In the genomic region with DNA sequence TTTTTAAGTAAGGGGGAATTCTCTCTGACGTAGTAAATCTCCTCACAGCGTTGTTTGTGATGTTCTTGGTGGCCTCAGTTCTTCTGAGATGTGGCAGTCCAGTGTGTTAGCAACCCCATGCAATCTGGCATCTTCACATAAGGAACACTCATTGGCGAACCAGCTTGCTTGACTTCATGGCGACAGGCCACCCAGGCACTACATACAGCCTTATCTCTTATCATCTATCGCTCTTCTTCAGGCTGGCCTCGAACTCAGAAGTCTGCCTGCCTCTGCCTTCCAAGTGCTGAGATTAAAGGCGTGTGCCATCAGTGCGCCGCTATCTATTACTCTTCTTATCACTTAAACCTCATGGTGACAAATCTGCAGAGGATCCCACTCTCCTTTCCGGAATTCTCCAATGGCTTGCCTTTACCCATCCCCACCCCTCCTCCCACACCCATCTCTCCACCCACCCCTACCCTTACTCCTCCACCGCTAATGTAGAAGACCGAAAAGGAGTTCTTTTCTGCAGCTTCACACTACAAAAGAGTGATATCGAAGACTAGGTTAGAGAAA, we compare ENCODE assay signal across 8 mouse cellular contexts. TPM values are rescaled to one million over a fixed set of nuclear protein-coding genes. Genes with fewer than 3 reads are reported as not detected.
A peak's percentile ranks its signal among the peaks of the same experiment; 100 is the strongest.
DNase-seq lines count a peak whose midpoint lies in the region; ATAC-seq and TF ChIP-seq lines count a peak whose summit lies in the region.

A gene (plus strand): TSS at position 508 of the 558 bp plus-strand sequence.

- peaks cover 11% of the 10 kb centered on the region for H3K27me3 ChIP-seq in liver, adult 2 months (ENCODE audit: control insufficient read depth, insufficient read depth, low read length)
- peaks cover 28% of the 10 kb centered on the region for H3K27me3 ChIP-seq in midbrain, embryonic 13.5 days

- no peak for TF ChIP-seq CTCF in liver, adult 2 months (IDR thresholded peaks at IDR 0.05; ENCODE audit: low read depth, low read length)

- peaks cover 6% of the 10 kb centered on the region for H3K4me1 ChIP-seq in liver, adult 2 months (ENCODE audit: control insufficient read depth, insufficient read depth, low read length)
- H3K4me1 ChIP-seq in midbrain, embryonic 13.5 days (replicated peaks): peaks cover 30% of the 10 kb centered on the region

- DNase-seq in liver, adult 2 months (ENCODE audit: extremely low read depth, low read depth, low spot score): no peak
- no peak for DNase-seq in liver
- no peak for DNase-seq in gastrocnemius, postnatal 10 days
- DNase-seq in layer of hippocampus, postnatal 10 days (ENCODE audit: low spot score in 2 of 2): peak in 1 of 2 experiments; percentile 13
- no peak for DNase-seq in frontal cortex, postnatal 25 days (ENCODE audit: low spot score in 2 of 2)
- no peak for DNase-seq in thymus, postnatal 4 days
- DNase-seq in retina, embryonic 14.5 days (ENCODE audit: low spot score): no peak

- no peaks in the 10 kb centered on the region for H3K9me3 ChIP-seq in midbrain, embryonic 13.5 days

- no peak within 1 kb of the TSS for H3K27ac ChIP-seq in liver, adult 2 months (replicated peaks; ENCODE audit: insufficient read depth, low read depth, low read length)
- H3K27ac ChIP-seq in midbrain, embryonic 13.5 days: no peak within 1 kb of the TSS

- peak within 1 kb of the TSS; percentile 54 for H3K4me2 ChIP-seq in midbrain, embryonic 13.5 days (replicated peaks)

- H3K4me3 ChIP-seq in liver, adult 2 months (ENCODE audit: insufficient read depth, low read depth, low read length): peak within 1 kb of the TSS; percentile 18
- peak within 1 kb of the TSS; percentile 32 for H3K4me3 ChIP-seq in midbrain, embryonic 13.5 days (replicated peaks)

- TF ChIP-seq POLR2A in liver, adult 2 months (IDR thresholded peaks at IDR 0.05; ENCODE audit: extremely low read depth, insufficient read depth, low read length): no peak

- no peak within 1 kb of the TSS for H3K9ac ChIP-seq in liver, adult 2 months (ENCODE audit: low read depth, low read length)
- peak within 1 kb of the TSS; percentile 32; the same call in 1 of the 2 replicates for H3K9ac ChIP-seq in midbrain, embryonic 13.5 days (replicated peaks)

- no peaks in the 10 kb centered on the region for H3K79me2 ChIP-seq in liver, adult 2 months (ENCODE audit: control insufficient read depth, insufficient read depth, low read length)

- no peak for ATAC-seq in midbrain, embryonic 13.5 days

- H3K36me3 ChIP-seq in liver, adult 2 months (ENCODE audit: control insufficient read depth, insufficient read depth, low read length): no peaks in the 10 kb centered on the region
- no peaks in the 10 kb centered on the region for H3K36me3 ChIP-seq in midbrain, embryonic 13.5 days

- 50% methylated on average over 13 of the region's 13 CpGs for WGBS in liver, adult 2 months
- WGBS in midbrain, embryonic 13.5 days: 61% methylated on average over 13 of the region's 13 CpGs

RNA-seq across cellular contexts. Expression of the gene that starts here (rescaled TPM):
- total RNA-seq in liver, adult 2 months (2014; rRNA removed): 0.07 and 0.09 TPM in 2 replicates
- 0.05 TPM in 1 of 2 replicates, not detected in the other for polyA plus RNA-seq in liver, adult 2 months (2012; rRNA removed)
- 10 to 100 TPM; 19.2 to 22.5 TPM for total RNA-seq in gastrocnemius, postnatal 10 days (2021)
- total RNA-seq in layer of hippocampus, postnatal 10 days (2021): 10 to 100 TPM; 28.2 to 30.1 TPM
- 5.6 and 6.9 TPM in 2 replicates for polyA plus RNA-seq in midbrain, embryonic 13.5 days (2015; fragmentation: Nextera tagmentation; extraction: Ambion mirVana)

Comparison
In these comparisons a context has a peak if more than half of its experiments do, and no peak if none do; other contexts are left out.
1. RNA of the gene that starts here (total RNA-seq): 28.2 to 30.1 TPM in layer of hippocampus, postnatal 10 days and 19.2 to 22.5 TPM in gastrocnemius, postnatal 10 days; 0.07 to 0.09 TPM in liver, adult 2 months; every median in the first group is over 10 times any median in the second.